Mouse (Mus musculus): ENCODE data around the gene Eftud2. TPM values are rescaled to one million over a fixed set of nuclear protein-coding genes. Genes with fewer than 3 reads are reported as not detected.

Gene Eftud2
- polyA plus RNA-seq, 1 experiment from 2014 or later: 45.8 TPM

DNA sequence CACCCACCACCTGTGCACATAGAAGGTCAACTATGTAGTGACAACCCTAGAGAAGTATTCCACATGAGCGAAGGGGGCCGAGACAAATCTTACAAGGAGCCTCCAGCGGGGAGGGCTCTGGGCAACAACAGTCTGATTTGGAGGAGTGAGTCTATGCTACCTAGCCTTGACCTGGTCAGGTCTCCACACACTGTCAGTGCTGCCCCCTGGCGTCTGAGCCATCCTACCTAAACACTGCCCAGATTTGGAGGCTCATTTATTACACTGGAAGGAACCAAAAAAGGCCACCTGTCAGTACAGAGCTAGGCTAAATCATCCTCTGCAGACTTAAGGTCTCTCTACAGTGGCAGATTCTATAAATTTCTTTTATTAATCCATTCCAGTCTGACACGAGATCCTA, 28.9 kb downstream of the Eftud2 start:
- no peak overlapping the region for H3K4me3 ChIP-seq (ENCODE audit: inconsistent target)
- no peaks in the 10 kb centered on the region for H3K79me2 ChIP-seq (ENCODE audit: inconsistent target)
- H3K27ac ChIP-seq: no peak overlapping the region
- peaks cover 58% of the 10 kb centered on the region for H3K36me3 ChIP-seq (ENCODE audit: inconsistent target)
- 81% methylated on average over 5 of the region's 5 CpGs for WGBS (ENCODE audit: missing documents)

DNA sequence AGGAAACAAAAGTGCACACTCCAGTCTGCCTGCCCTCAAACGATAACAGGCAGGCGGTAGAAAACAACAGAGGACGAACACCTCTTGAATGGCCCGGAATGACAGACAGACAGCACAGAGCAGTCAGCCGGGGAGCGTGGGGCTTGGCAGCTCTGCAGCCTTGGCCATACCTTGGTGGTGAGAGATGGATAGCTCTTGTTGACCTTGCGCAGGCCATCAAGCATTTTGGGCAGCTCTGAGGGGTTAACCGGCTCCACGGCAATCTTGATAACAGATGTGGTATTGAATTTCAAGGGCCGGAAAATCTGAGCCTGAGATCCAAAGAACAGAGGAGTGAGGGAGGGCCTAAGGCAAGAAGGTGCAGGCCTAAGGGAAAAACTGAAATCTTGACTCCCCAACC, 34.9 kb downstream of the Eftud2 start:
- peaks cover 90% of the 10 kb centered on the region for H3K36me3 ChIP-seq (ENCODE audit: inconsistent target)
- H3K4me3 ChIP-seq (ENCODE audit: inconsistent target): no peak overlapping the region
- WGBS (ENCODE audit: missing documents): 97% methylated on average over 10 of the region's 10 CpGs
- H3K27ac ChIP-seq: no peak overlapping the region
- no peaks in the 10 kb centered on the region for H3K79me2 ChIP-seq (ENCODE audit: inconsistent target)

DNA sequence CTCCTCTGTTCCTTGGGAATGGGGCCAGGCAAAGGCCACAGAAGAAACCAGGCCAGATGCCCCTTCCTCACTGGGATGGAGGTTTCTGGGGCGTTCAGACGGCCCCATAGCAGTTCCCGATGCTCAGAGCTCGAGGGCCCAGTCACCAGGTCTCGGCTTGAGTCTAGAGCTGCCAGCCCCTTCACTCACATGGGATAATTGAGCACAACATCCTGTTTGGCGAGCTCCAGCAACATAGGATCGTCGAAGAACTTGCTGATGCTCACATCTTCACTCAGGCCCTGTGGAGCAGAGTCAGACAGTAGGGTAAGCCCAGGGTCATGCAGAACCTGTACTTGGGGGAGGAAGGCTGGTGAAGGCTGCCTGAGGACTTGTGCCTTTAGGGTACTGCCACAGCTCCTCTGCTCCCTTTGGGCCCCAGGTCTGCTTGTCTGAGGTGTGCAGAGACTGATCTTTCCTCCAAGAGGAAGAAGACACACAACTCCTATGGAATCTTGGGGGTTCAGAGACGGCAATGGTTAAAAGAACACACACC, 42.1 kb downstream of the Eftud2 start:
- whole genome bisulfite sequencing (ENCODE audit: missing documents): 92% methylated on average over 9 of the region's 9 CpGs
- Histone ChIP-seq H3K27ac (no peak overlapping the region), H3K36me3 (ENCODE audit: inconsistent target) (peaks cover 56% of the 10 kb centered on the region), H3K79me2 (ENCODE audit: inconsistent target) (no peaks in the 10 kb centered on the region), H3K4me3 (ENCODE audit: inconsistent target) (no peak overlapping the region)

DNA sequence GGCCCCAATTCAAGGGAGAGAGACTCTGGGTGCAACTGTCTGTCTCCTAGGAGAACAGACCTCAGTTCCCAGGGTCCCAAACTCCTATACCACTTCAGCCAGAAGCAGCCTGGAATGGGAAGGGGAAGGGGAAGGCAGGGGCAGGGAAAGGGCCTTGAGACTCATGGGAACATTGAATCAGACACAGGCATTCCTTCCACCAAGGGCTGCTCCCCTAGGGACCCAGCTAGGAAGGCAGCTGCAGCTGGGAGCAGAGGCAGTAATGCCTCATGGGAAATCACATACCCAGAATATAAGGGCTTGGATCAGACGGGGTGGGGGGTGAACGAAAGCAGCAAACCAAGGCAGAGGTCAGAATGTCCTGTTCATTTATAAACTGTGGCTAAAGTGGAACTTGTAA, 42.7 kb downstream of the Eftud2 start:
- WGBS (ENCODE audit: missing documents): 100% methylated on average over 2 of the region's 2 CpGs
- Histone ChIP-seq H3K4me3 (ENCODE audit: inconsistent target) (no peak overlapping the region), H3K27ac (no peak overlapping the region), H3K79me2 (ENCODE audit: inconsistent target) (no peaks in the 10 kb centered on the region), H3K36me3 (ENCODE audit: inconsistent target) (peaks cover 51% of the 10 kb centered on the region)

DNA sequence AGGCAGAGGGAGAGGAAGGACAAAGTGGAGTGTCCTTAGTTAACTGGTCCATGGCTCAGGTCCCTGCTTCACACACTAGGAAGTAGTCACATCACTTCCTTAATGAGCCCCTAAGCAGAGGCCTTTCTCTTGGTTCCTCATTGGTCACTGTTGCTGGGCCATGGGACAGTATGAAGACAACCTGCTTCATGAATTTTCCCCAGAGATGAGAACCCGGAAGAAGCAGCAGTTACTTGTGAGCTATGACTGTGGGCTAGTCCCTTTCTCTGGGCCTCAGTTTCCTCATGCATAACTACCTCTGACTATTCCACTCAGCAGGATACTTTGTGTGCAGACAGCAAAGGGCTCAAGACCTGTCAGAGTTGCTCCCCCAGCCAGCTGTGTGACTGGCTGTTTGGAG, 43.4 kb downstream of the Eftud2 start:
- 92% methylated on average over 1 of the region's 1 CpGs for WGBS (ENCODE audit: missing documents)
- Histone ChIP-seq H3K4me3 (ENCODE audit: inconsistent target) (no peak overlapping the region), H3K79me2 (ENCODE audit: inconsistent target) (no peaks in the 10 kb centered on the region), H3K36me3 (ENCODE audit: inconsistent target) (peaks cover 43% of the 10 kb centered on the region), H3K27ac (no peak overlapping the region)

DNA sequence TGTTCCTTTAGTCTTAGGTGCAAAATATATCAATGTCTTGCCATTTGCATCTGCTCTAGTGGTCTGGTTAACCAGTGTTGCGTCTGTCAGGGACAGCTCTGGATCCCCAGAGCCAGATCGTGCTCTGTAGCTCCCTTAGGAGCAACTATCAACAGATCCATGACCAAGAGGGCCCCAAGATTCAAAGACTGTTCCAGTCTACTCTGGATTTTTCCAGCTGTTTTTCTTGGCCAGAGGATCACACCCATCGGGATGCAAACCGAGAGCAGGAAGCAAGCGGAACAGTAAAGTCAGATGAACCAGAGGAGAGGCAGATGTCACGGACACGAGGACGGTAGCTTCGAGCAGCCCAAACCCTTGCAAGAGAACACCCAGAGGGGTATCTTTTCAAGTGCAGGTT, 44.6 kb downstream of the Eftud2 start:
- Histone ChIP-seq H3K27ac (no peak overlapping the region), H3K36me3 (ENCODE audit: inconsistent target) (peaks cover 33% of the 10 kb centered on the region), H3K79me2 (ENCODE audit: inconsistent target) (no peaks in the 10 kb centered on the region), H3K4me3 (ENCODE audit: inconsistent target) (no peak overlapping the region)
- 91% methylated on average over 9 of the region's 9 CpGs for WGBS (ENCODE audit: missing documents)

DNA sequence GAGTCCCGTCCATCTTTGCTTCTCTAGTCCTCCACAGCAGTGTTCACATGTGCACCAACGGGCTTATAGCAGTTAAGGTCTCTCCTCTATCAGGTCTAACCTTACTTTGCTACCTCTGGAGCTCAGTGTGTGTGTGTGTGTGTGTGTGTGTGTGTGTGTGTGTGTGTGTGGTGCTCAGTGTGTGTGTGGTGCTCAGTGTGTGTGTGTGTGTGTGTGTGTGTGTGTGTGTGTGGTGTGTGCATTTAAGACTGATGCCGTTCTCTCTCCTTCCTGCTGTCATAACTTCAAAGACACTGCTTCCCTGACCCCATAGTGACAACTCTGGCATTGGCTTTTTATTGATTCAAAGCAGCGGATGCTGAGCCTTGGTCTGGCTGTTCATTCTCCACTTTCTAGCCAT, 45.2 kb downstream of the Eftud2 start, which contains the start of gene Higd1b:
Gene Higd1b, plus strand, starts transcription at position 301 of the 400 bp plus-strand sequence.
- Histone ChIP-seq H3K27ac (no peak within 1 kb of the TSS), H3K4me3 (ENCODE audit: inconsistent target) (no peak within 1 kb of the TSS), H3K36me3 (ENCODE audit: inconsistent target) (peaks cover 27% of the 10 kb centered on the region; the same call in 1 of the 2 replicates), H3K79me2 (ENCODE audit: inconsistent target) (no peaks in the 10 kb centered on the region)
- WGBS (ENCODE audit: missing documents): 78% methylated on average over 4 of the region's 4 CpGs

DNA sequence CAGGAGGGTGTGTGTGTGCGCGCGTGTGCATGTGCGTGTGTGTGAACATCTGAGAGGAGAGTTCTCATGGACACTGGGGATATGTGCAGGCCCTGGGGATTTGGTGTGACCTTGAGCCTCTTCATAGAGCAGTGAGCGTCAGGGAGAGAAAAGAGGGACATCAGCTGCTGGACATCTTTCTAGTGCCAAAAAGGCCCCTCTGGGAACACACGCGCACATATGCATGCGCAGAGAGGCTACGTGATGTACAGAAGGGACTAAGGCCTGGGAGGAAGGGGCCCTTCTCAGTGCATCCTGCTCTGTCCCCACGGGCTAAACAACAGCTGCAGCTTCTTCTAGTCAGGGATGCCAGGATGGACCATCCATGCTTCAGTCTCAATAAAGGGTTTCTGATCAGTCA, 46.6 kb downstream of the Eftud2 start:
- Histone ChIP-seq H3K27ac (no peak overlapping the region), H3K4me3 (ENCODE audit: inconsistent target) (no peak overlapping the region), H3K79me2 (ENCODE audit: inconsistent target) (no peaks in the 10 kb centered on the region), H3K36me3 (ENCODE audit: inconsistent target) (peaks cover 14% of the 10 kb centered on the region; the same call in 1 of the 2 replicates)
- 89% methylated on average over 10 of the region's 10 CpGs for WGBS (ENCODE audit: missing documents)

DNA sequence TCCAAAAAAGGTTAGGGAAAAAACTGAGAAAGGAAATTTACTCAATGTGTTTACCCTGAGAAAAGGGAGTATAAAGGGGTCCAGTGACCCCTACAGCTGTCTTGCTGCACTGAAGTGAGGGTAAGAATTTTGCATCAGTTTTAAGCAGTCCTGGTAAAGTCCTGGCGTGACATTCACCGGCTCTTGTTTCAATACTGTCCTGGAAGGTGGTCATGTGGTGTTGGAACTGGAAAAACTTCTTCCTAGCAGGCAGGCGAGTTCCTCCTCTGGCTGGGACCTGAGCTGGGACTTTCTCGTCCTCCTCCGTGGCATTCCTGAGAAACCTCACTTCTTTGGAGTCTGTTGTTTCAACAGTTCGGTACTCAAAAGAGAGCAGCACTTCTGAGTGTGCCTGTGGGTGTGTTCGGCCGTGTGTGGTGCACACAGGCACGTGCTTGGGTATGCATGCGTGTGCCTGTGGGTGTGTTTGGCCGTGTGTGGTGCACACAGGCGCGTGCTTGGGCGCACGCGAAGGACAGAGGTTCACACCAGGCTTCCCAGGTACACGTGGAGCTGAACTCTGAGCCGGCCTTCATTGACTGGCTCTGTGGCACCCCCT, 48.0 kb downstream of the Eftud2 start:
- no peaks in the 10 kb centered on the region for H3K79me2 ChIP-seq (ENCODE audit: inconsistent target)
- 83% methylated on average over 18 of the region's 18 CpGs for WGBS (ENCODE audit: missing documents)
- no peaks in the 10 kb centered on the region for H3K36me3 ChIP-seq (ENCODE audit: inconsistent target)
- H3K4me3 ChIP-seq (ENCODE audit: inconsistent target): no peak overlapping the region
- no peak overlapping the region for H3K27ac ChIP-seq

DNA sequence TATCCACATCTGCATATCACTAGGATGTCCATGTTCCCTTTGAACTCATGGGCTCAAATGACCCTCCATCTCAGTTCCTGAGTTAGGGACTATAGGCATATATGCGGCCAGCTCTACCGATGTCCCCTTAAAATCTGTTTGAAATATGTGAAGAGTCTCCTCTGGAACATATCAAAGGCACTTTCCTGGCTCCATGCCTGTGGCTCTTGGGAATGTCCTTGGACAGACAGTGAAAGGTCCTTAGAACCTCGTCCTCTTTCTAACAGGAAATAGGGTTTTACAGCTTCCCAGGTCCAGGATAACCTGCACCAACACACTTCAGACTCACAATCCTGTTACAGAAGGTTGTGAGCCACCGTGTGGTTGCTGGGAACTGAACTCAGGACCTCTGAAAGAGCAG, 50.5 kb downstream of the Eftud2 start:
- Histone ChIP-seq H3K27ac (no peak overlapping the region), H3K79me2 (ENCODE audit: inconsistent target) (no peaks in the 10 kb centered on the region), H3K36me3 (ENCODE audit: inconsistent target) (no peaks in the 10 kb centered on the region), H3K4me3 (ENCODE audit: inconsistent target) (no peak overlapping the region)
- WGBS (ENCODE audit: missing documents): 76% methylated on average over 4 of the region's 4 CpGs

DNA sequence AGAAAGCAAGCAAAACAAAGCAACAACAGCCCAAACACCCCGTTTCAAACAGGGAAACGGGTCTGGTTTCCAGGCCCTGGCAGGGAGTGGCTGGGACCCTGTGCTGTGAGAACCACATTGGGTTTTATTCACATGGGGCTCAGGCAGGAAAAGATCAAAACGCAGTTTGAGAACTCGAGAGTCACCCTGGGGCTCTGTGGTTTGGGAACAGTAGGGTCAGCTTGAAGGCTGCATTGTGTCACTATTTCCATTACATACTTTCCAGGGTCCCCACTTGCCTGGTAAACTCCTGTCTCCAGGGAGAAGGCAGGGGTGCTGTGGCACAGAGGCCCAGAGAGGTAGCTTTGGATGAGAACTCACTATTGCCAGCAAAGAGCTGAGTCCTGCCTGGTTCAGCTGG, 53.7 kb downstream of the Eftud2 start:
- H3K79me2 ChIP-seq (ENCODE audit: inconsistent target): no peaks in the 10 kb centered on the region
- H3K27ac ChIP-seq: no peak overlapping the region
- WGBS (ENCODE audit: missing documents): 50% methylated on average over 4 of the region's 4 CpGs
- H3K4me3 ChIP-seq (ENCODE audit: inconsistent target): no peak overlapping the region
- no peaks in the 10 kb centered on the region for H3K36me3 ChIP-seq (ENCODE audit: inconsistent target)

DNA sequence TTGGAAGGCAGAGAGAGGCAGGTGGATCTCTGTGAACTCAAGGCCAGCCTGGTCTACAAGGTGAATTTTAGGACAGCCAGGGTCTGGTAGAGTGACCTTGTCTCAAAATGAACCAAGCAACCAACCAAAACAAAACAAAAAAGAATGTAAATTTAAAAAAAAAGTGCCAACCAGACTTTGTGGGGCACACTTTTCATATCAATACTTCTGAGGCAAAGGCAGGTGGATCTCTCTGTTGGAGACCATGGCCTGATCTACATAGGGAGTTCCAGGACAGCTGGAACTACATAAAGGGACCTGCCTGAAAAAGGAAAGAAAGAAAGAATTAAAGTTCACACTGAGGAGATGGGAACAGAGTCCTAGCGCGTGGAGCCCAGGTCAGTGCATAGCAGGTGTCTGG, 54.3 kb downstream of the Eftud2 start:
- Histone ChIP-seq H3K4me3 (ENCODE audit: inconsistent target) (no peak overlapping the region), H3K79me2 (ENCODE audit: inconsistent target) (no peaks in the 10 kb centered on the region), H3K27ac (no peak overlapping the region), H3K36me3 (ENCODE audit: inconsistent target) (no peaks in the 10 kb centered on the region)
- WGBS (ENCODE audit: missing documents): 100% methylated on average over 2 of the region's 2 CpGs

DNA sequence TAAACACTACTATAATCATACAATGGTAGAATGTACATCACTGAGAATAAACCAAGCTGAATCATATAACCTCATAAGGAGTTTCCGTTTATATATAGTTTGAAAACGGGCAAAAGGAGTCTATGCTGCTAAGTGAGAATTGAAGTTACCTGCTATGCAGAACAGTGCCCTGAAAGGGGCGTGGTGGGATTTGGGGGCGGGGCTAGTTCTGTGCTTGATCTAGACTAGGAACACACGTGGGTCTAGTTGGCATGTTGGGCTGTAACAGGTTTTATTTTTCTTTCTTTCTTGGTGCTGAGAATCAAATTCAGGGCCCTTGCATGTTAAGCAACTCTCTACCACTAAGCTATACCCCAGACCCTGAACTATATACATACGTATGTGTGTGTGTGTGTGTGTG, 59.6 kb downstream of the Eftud2 start:
- WGBS (ENCODE audit: missing documents): 46% methylated on average over 6 of the region's 6 CpGs
- Histone ChIP-seq H3K27ac (no peak overlapping the region), H3K36me3 (ENCODE audit: inconsistent target) (no peaks in the 10 kb centered on the region), H3K79me2 (ENCODE audit: inconsistent target) (no peaks in the 10 kb centered on the region), H3K4me3 (ENCODE audit: inconsistent target) (no peak overlapping the region)

DNA sequence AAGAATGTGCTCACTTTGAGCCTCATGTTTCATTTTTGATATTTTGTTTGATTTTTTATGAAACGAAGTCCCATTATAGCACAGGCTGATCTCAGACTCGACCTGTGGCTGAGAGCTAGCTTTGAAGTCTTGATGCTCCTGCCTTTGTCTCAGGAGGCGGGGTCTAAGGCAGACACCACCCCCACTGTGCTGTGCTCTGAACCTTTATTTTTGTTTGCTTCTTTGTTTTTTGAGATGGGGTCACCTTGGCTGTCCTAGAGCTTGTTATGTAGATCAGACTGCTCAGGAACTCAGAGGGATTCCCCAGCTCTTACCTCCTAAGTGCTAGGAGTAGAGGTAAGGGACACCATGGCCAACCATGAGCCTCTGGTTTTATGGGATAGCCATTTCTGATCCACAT, 60.4 kb downstream of the Eftud2 start:
- Histone ChIP-seq H3K79me2 (ENCODE audit: inconsistent target) (no peaks in the 10 kb centered on the region), H3K4me3 (ENCODE audit: inconsistent target) (no peak overlapping the region), H3K27ac (no peak overlapping the region), H3K36me3 (ENCODE audit: inconsistent target) (no peaks in the 10 kb centered on the region)
- WGBS (ENCODE audit: missing documents): 41% methylated on average over 3 of the region's 3 CpGs

DNA sequence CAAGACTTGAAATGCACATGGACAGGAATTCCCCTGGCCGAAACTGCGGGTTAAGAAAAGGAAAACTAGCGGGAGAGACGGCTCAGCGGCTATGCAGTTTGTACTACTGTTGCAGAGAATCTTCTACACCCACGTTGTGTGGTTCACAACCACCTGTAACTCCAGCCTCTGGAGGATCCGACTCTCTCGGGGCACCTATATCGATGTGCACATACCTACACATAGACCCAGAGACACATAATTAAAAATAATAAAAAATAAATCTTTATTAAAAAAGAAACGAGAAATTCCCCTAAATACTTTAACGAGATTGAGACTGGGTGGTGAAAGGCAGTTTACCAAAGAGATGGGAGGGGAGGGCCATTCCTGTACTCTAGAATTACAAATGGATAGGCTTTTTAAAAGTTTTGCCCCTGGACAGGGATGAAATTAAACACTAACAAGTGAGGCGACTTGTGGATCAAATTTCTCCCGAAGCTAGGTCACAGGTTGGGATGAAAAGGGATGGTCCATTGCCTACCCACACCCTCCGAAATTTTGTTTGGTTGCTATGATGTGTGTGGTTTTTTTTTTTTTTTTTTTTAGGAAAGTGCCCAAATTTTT, 60.9 kb downstream of the Eftud2 start:
- H3K36me3 ChIP-seq (ENCODE audit: inconsistent target): no peaks in the 10 kb centered on the region
- H3K27ac ChIP-seq: no peak overlapping the region
- no peak overlapping the region for H3K4me3 ChIP-seq (ENCODE audit: inconsistent target)
- no peaks in the 10 kb centered on the region for H3K79me2 ChIP-seq (ENCODE audit: inconsistent target)
- 6% methylated on average over 14 of the region's 14 CpGs for WGBS (ENCODE audit: missing documents)
